Mouse (Mus musculus) myocyte (in vitro differentiated cells): ENCODE measurements around the gene Atrnl1. TPM values are rescaled to one million over a fixed set of nuclear protein-coding genes. Genes with fewer than 3 reads are reported as not detected.

ENCODE experiments used
- H3K27me3 ChIP-seq: one replicate; pipeline ENCODE4 v1.6.1; 2011; ENCODE audit not compliant: control insufficient read depth, insufficient read depth, insufficient read length
- H3K36me3 ChIP-seq: one replicate; pipeline ENCODE4 v1.6.1; 2011; ENCODE audit not compliant: control insufficient read depth, insufficient read depth
- H3K4me2 ChIP-seq: one replicate; pipeline ENCODE4 v1.6.1; 2011; ENCODE audit warnings: low read depth, control low read depth
- H3K4me3 ChIP-seq: one replicate; pipeline ENCODE4 v1.5.1; 2011; ENCODE audit warnings: mild to moderate bottlenecking, control low read depth, moderate library complexity
- H3K79me2 ChIP-seq: one replicate; pipeline ENCODE4 v1.6.1; 2011; ENCODE audit not compliant: control insufficient read depth, insufficient read depth
- H3ac ChIP-seq: one replicate; pipeline ENCODE4 v1.6.1; 2011; ENCODE audit not compliant: control insufficient read depth, insufficient read length
- CEBPB ChIP-seq: IDR thresholded peaks from 2 replicates; pipeline ENCODE4 v1.6.1; 2011; ENCODE audit warnings: mild to moderate bottlenecking, moderate library complexity; ENCODE audit not compliant: poor library complexity, insufficient read depth, severe bottlenecking
- E2F4 ChIP-seq: IDR thresholded peaks from one replicate; pipeline ENCODE4 v1.6.1; 2011; ENCODE audit warnings: mild to moderate bottlenecking, control low read depth, moderate library complexity; ENCODE audit not compliant: insufficient read depth
- MAX ChIP-seq: IDR thresholded peaks from one replicate; pipeline ENCODE4 v1.6.1; 2011; ENCODE audit warnings: low read depth, mild to moderate bottlenecking, control low read depth
- MYOD1 ChIP-seq, 3 experiments: IDR thresholded peaks; one replicate each; pipeline ENCODE4 v1.6.1; 2011; ENCODE audit warnings: control low read depth in 2 of 3, low read depth in 2 of 3, mild to moderate bottlenecking in 2 of 3, moderate library complexity in 1 of 3; ENCODE audit not compliant: insufficient read length in 2 of 3, control insufficient read depth in 1 of 3
- MYOG ChIP-seq, 3 experiments: IDR thresholded peaks; one replicate each; pipeline ENCODE4 v1.6.1; 2011; ENCODE audit warnings: control low read depth in 2 of 3, low read depth in 2 of 3, mild to moderate bottlenecking in 2 of 3; ENCODE audit not compliant: insufficient read length in 2 of 3, control insufficient read depth in 1 of 3, insufficient read depth in 1 of 3
- POLR2A ChIP-seq: IDR thresholded peaks from one replicate; pipeline ENCODE4 v1.6.1; 2011; ENCODE audit warnings: low read depth, mild to moderate bottlenecking, control low read depth, moderate library complexity; ENCODE audit not compliant: insufficient read length
- POLR2AphosphoS2 ChIP-seq: IDR thresholded peaks from one replicate; pipeline ENCODE4 v1.6.1; 2011; ENCODE audit warnings: low read depth, control low read depth; ENCODE audit not compliant: insufficient read length
- REST ChIP-seq: IDR thresholded peaks from one replicate; pipeline ENCODE4 v1.6.1; 2011; ENCODE audit warnings: mild to moderate bottlenecking, control low read depth, moderate library complexity; ENCODE audit not compliant: insufficient read depth, insufficient read length
- SRF ChIP-seq: IDR thresholded peaks from one replicate; pipeline ENCODE4 v1.6.1; 2011; ENCODE audit warnings: low read depth; ENCODE audit not compliant: control insufficient read depth, insufficient read length
- TCF12 ChIP-seq: IDR thresholded peaks from one replicate; pipeline ENCODE4 v1.6.1; 2011; ENCODE audit warnings: mild to moderate bottlenecking, control low read depth; ENCODE audit not compliant: poor library complexity, insufficient read depth, severe bottlenecking
- TCF3 ChIP-seq: IDR thresholded peaks from one replicate; pipeline ENCODE4 v1.6.1; 2011; ENCODE audit warnings: low read depth, control low read depth; ENCODE audit not compliant: insufficient read length
- USF1 ChIP-seq: IDR thresholded peaks from one replicate; pipeline ENCODE4 v1.6.1; 2011; ENCODE audit warnings: low read depth, mild to moderate bottlenecking, control low read depth, moderate library complexity
- polyA plus RNA-seq: library from polyadenylated mRNA; unstranded; fragments of >200 nt; fragmentation: generic; extraction: Trizol; gene quantifications from one replicate; pipeline ENCODE4 v1.2.1, GENCODE M21; 2012; ENCODE audit warnings: missing spikeins

Gene Atrnl1
- polyA plus RNA-seq, 1 experiment, result 5.4 TPM

GRCm38 (mm10) chr19:58120661-58121060 lies 509.8 kb downstream of the Atrnl1 start:
- Histone ChIP-seq H3K4me2 (no peak overlapping the region), H3ac (no peak overlapping the region), H3K79me2 (no peaks in the 10 kb centered on the region), H3K4me3 (no peak overlapping the region), H3K36me3 (no peaks in the 10 kb centered on the region), H3K27me3 (no peaks in the 10 kb centered on the region)
- no peak for TF ChIP-seq E2F4
- no peak for TF ChIP-seq POLR2AphosphoS2
- no peak for TF ChIP-seq SRF
- TF ChIP-seq CEBPB, result no peak
- TF ChIP-seq MAX, result no peak
- TF ChIP-seq MYOG (IDR thresholded peaks at IDR 0.05; ENCODE audit: control insufficient read depth in 1 of 3, insufficient read depth in 1 of 3, insufficient read length in 2 of 3, low read depth in 2 of 3), result no peak
- no peak for TF ChIP-seq TCF12
- TF ChIP-seq POLR2A, result no peak
- no peak for TF ChIP-seq REST
- TF ChIP-seq TCF3, result no peak
- no peak for TF ChIP-seq USF1
- no peak for TF ChIP-seq MYOD1 (IDR thresholded peaks at IDR 0.05; ENCODE audit: control insufficient read depth in 1 of 3, insufficient read length in 2 of 3, low read depth in 2 of 3)

- TF ChIP-seq SRF (no peak), E2F4 (no peak), TCF12 (no peak), MYOD1 (IDR thresholded peaks at IDR 0.05; ENCODE audit: control insufficient read depth in 1 of 3, insufficient read length in 2 of 3, low read depth in 2 of 3) (no peak), MYOG (IDR thresholded peaks at IDR 0.05; ENCODE audit: control insufficient read depth in 1 of 3, insufficient read depth in 1 of 3, insufficient read length in 2 of 3, low read depth in 2 of 3) (no peak), REST (no peak), TCF3 (no peak), CEBPB (no peak)
- H3K4me3 ChIP-seq, result no peak overlapping the region
Measured at GRCm38 (mm10) chr19:58121628-58122027, 510.8 kb downstream of the Atrnl1 start.

GRCm38 (mm10) chr19:58123620-58124019 lies 512.8 kb downstream of the Atrnl1 start:
- Histone ChIP-seq H3K36me3 (no peaks in the 10 kb centered on the region), H3K79me2 (no peaks in the 10 kb centered on the region), H3K4me3 (no peak overlapping the region), H3K4me2 (no peak overlapping the region), H3ac (no peak overlapping the region), H3K27me3 (no peaks in the 10 kb centered on the region)
- TF ChIP-seq POLR2A, result no peak
- TF ChIP-seq MAX, result no peak
- TF ChIP-seq E2F4, result no peak
- no peak for TF ChIP-seq TCF12
- no peak for TF ChIP-seq MYOD1 (IDR thresholded peaks at IDR 0.05; ENCODE audit: control insufficient read depth in 1 of 3, insufficient read length in 2 of 3, low read depth in 2 of 3)
- no peak for TF ChIP-seq TCF3
- no peak for TF ChIP-seq USF1
- TF ChIP-seq MYOG (IDR thresholded peaks at IDR 0.05; ENCODE audit: control insufficient read depth in 1 of 3, insufficient read depth in 1 of 3, insufficient read length in 2 of 3, low read depth in 2 of 3), result no peak
- TF ChIP-seq POLR2AphosphoS2, result no peak

More at GRCm38 (mm10) chr19:58121628-58122027, 510.8 kb downstream of the Atrnl1 start:
- Histone ChIP-seq H3K4me2 (no peak overlapping the region), H3K36me3 (no peaks in the 10 kb centered on the region), H3K79me2 (no peaks in the 10 kb centered on the region), H3K27me3 (no peaks in the 10 kb centered on the region), H3ac (no peak overlapping the region)

GRCm38 (mm10) chr19:58124566-58124965 lies 513.7 kb downstream of the Atrnl1 start:
- no peak overlapping the region for H3K4me2 ChIP-seq
- TF ChIP-seq MYOG (IDR thresholded peaks at IDR 0.05; ENCODE audit: control insufficient read depth in 1 of 3, insufficient read depth in 1 of 3, insufficient read length in 2 of 3, low read depth in 2 of 3) (no peak), POLR2AphosphoS2 (no peak), CEBPB (no peak), REST (no peak), POLR2A (no peak), TCF12 (no peak), E2F4 (no peak), MAX (no peak), SRF (no peak), TCF3 (no peak), USF1 (no peak), MYOD1 (IDR thresholded peaks at IDR 0.05; ENCODE audit: control insufficient read depth in 1 of 3, insufficient read length in 2 of 3, low read depth in 2 of 3) (no peak)
- H3K79me2 ChIP-seq, result no peaks in the 10 kb centered on the region
- H3K4me3 ChIP-seq, result no peak overlapping the region
- H3ac ChIP-seq, result no peak overlapping the region
- H3K36me3 ChIP-seq, result no peaks in the 10 kb centered on the region
- no peaks in the 10 kb centered on the region for H3K27me3 ChIP-seq

GRCm38 (mm10) chr19:58125010-58125409 lies 514.2 kb downstream of the Atrnl1 start:
- no peak overlapping the region for H3ac ChIP-seq

More at GRCm38 (mm10) chr19:58125010-58125409, 514.2 kb downstream of the Atrnl1 start:
- no peaks in the 10 kb centered on the region for H3K27me3 ChIP-seq
- no peak overlapping the region for H3K4me3 ChIP-seq
- H3K79me2 ChIP-seq, result no peaks in the 10 kb centered on the region
- no peak overlapping the region for H3K4me2 ChIP-seq
- H3K36me3 ChIP-seq, result no peaks in the 10 kb centered on the region
- TF ChIP-seq TCF12 (no peak), TCF3 (no peak), POLR2AphosphoS2 (no peak), MAX (no peak), E2F4 (no peak), SRF (no peak), CEBPB (no peak), USF1 (no peak), REST (no peak), POLR2A (no peak), MYOD1 (IDR thresholded peaks at IDR 0.05; ENCODE audit: control insufficient read depth in 1 of 3, insufficient read length in 2 of 3, low read depth in 2 of 3) (no peak), MYOG (IDR thresholded peaks at IDR 0.05; ENCODE audit: control insufficient read depth in 1 of 3, insufficient read depth in 1 of 3, insufficient read length in 2 of 3, low read depth in 2 of 3) (no peak)
